8 mouse cellular contexts compared by ENCODE assay signal in genomic region chr11:50370969-50371368, GRCm38 (mm10). TPM values are rescaled to one million over a fixed set of nuclear protein-coding genes. Genes with fewer than 3 reads are reported as not detected.
DNase-seq lines count a peak whose midpoint lies in the region; ATAC-seq and TF ChIP-seq lines count a peak whose summit lies in the region.

No protein-coding gene starts in this region.

- no peaks in the 10 kb centered on the region for H3K27me3 ChIP-seq in testis, adult 2 months (ENCODE audit: control insufficient read depth, insufficient read depth, low read length)
- H3K27me3 ChIP-seq in liver, embryonic 13.5 days = no peaks in the 10 kb centered on the region

- H3K36me3 ChIP-seq in testis, adult 2 months (ENCODE audit: control insufficient read depth, insufficient read depth, low read length) = no peaks in the 10 kb centered on the region
- no peaks in the 10 kb centered on the region for H3K36me3 ChIP-seq in liver, embryonic 13.5 days

- TF ChIP-seq CTCF in testis, adult 2 months (IDR thresholded peaks at IDR 0.05; ENCODE audit: control insufficient read depth, insufficient read depth, insufficient replicate concordance, low read depth, low read length) = no peak

- peak overlapping the region; percentile 93 for H3K4me3 ChIP-seq in testis, adult 2 months (ENCODE audit: control insufficient read depth, low read depth, low read length)
- peak overlapping the region; percentile 55 for H3K4me3 ChIP-seq in liver, embryonic 13.5 days (replicated peaks)

- H3K4me2 ChIP-seq in liver, embryonic 13.5 days = peak overlapping the region; percentile 76

- H3K27ac ChIP-seq in testis, adult 2 months (ENCODE audit: control insufficient read depth, insufficient read depth, low read depth, low read length) = peak overlapping the region; percentile 10
- H3K27ac ChIP-seq in liver, embryonic 13.5 days = no peak overlapping the region

- peaks cover 12% of the 10 kb centered on the region for H3K4me1 ChIP-seq in testis, adult 2 months (ENCODE audit: control insufficient read depth, insufficient read depth, low read length)
- peaks cover 22% of the 10 kb centered on the region for H3K4me1 ChIP-seq in liver, embryonic 13.5 days (replicated peaks)

- no peak for ATAC-seq in liver, embryonic 13.5 days (ENCODE audit: low read depth)

- no peak for TF ChIP-seq POLR2A in testis, adult 2 months (IDR thresholded peaks at IDR 0.05; ENCODE audit: control insufficient read depth, low read depth, low read length)

- intact Hi-C loops in heart, postnatal 36 days (cut with DNase I) = no loop called here

- peak overlapping the region; percentile 75; the same call in 1 of the 2 replicates for H3K9ac ChIP-seq in liver, embryonic 13.5 days

- WGBS in liver, embryonic 13.5 days (ENCODE audit: insufficient replicate concordance) = 65% methylated on average over 4 of the region's 4 CpGs

- no peaks in the 10 kb centered on the region for H3K9me3 ChIP-seq in liver, embryonic 13.5 days (replicated peaks)

- DNase-seq in heart, adult 11 months = peak; percentile 90
- no peak for DNase-seq in heart, postnatal 36 days
- no peak for DNase-seq in testis, postnatal 14 days (ENCODE audit: low spot score)
- DNase-seq in liver, embryonic 13.5 days = no peak
- DNase-seq in adrenal gland, postnatal 4 days (ENCODE audit: low spot score in 2 of 2) = no peak
- DNase-seq in ovary, postnatal 10 days (ENCODE audit: low spot score) = no peak
- DNase-seq in gastrocnemius, adult 18-20 months (ENCODE audit: low spot score) = no peak

RNA-seq across cellular contexts. Expression of gene Hnrnph1, which starts 5.8 kb away (rescaled TPM):
- 100 to 1,000 TPM in 1 of 2 experiments, 10 to 100 TPM in 1; 97.8 to 106 TPM for total RNA-seq in heart, postnatal 36 days (2021)
- 112 and 154 TPM in 2 replicates for polyA plus RNA-seq in testis, adult 2 months (2012; rRNA removed)
- 124 and 144 TPM in 2 replicates for polyA plus RNA-seq in liver, embryonic 13.5 days (2015; fragmentation: Nextera tagmentation; extraction: Ambion mirVana)
- total RNA-seq in adrenal gland, postnatal 4 days (2021) = 100 to 1,000 TPM; 380 to 474 TPM
- 10 to 100 TPM; 74.6 to 98.6 TPM for total RNA-seq in gastrocnemius, adult 18-20 months (2021)

RNA-seq across cellular contexts. Expression of gene Cby3, which starts 16.7 kb away (rescaled TPM):
- not detected for total RNA-seq in heart, postnatal 36 days (2021)
- 112 and 129 TPM in 2 replicates for polyA plus RNA-seq in testis, adult 2 months (2012; rRNA removed)
- polyA plus RNA-seq in liver, embryonic 13.5 days (2015; fragmentation: Nextera tagmentation; extraction: Ambion mirVana) = not detected in 2 replicates
- not detected for total RNA-seq in adrenal gland, postnatal 4 days (2021)
- total RNA-seq in gastrocnemius, adult 18-20 months (2021) = not detected

RNA-seq across cellular contexts. Expression of gene Canx, which starts 45.5 kb away (rescaled TPM):
- 100 to 1,000 TPM; 301 to 316 TPM for total RNA-seq in heart, postnatal 36 days (2021)
- polyA plus RNA-seq in testis, adult 2 months (2012; rRNA removed) = 41.5 and 58.3 TPM in 2 replicates
- 213 and 261 TPM in 2 replicates for polyA plus RNA-seq in liver, embryonic 13.5 days (2015; fragmentation: Nextera tagmentation; extraction: Ambion mirVana)
- 100 to 1,000 TPM; 444 to 454 TPM for total RNA-seq in adrenal gland, postnatal 4 days (2021)
- total RNA-seq in gastrocnemius, adult 18-20 months (2021) = 100 to 1,000 TPM in 1 of 2 experiments, 10 to 100 TPM in 1; 92.2 to 110 TPM

RNA-seq across cellular contexts. Expression of gene Rufy1, which starts 60.0 kb away (rescaled TPM):
- 10 to 100 TPM; 29.8 to 29.9 TPM for total RNA-seq in heart, postnatal 36 days (2021)
- 5.7 and 6.4 TPM in 2 replicates for polyA plus RNA-seq in testis, adult 2 months (2012; rRNA removed)
- polyA plus RNA-seq in liver, embryonic 13.5 days (2015; fragmentation: Nextera tagmentation; extraction: Ambion mirVana) = 8.2 and 9.8 TPM in 2 replicates
- 10 to 100 TPM; 32.8 to 34.2 TPM for total RNA-seq in adrenal gland, postnatal 4 days (2021)
- total RNA-seq in gastrocnemius, adult 18-20 months (2021) = 10 to 100 TPM; 23.6 to 25.9 TPM
